In genomic region chr10:59772049-59772397, GRCm38 (mm10) we compare ENCODE assay signal across 23 mouse cellular contexts.
DNase-seq lines count a peak whose midpoint lies in the region; ATAC-seq lines count a peak whose summit lies in the region.
"Had no signal": no experiment of that assay in that cellular context is flagged by ENCODE, and none has a peak within 500 bp of the region (broad histone marks: within the 10 kb centered on the region; RNA-seq: fewer than 3 reads in every experiment).

No protein-coding gene starts in this region.

- WGBS in hindbrain, embryonic 16.5 days: 57% methylated on average over 2 of the region's 2 CpGs
- 78% methylated on average over 2 of the region's 2 CpGs for WGBS in hindbrain, embryonic 11.5 days
- WGBS in midbrain, embryonic 15.5 days: 42% methylated on average over 2 of the region's 2 CpGs

- no peaks in the 10 kb centered on the region for H3K27me3 ChIP-seq in hindbrain, embryonic 16.5 days (replicated peaks; ENCODE audit: control insufficient read depth, insufficient read depth, low read length)
- H3K27me3 ChIP-seq in hindbrain, embryonic 11.5 days (ENCODE audit: control insufficient read depth, insufficient read depth, low read length): no peaks in the 10 kb centered on the region
- H3K27me3 ChIP-seq in midbrain, embryonic 15.5 days (replicated peaks): no peaks in the 10 kb centered on the region
- H3K27me3 ChIP-seq: embryonic facial prominence, embryonic 13.5 days; hindbrain, embryonic 15.5 days; Patski had no signal

- H3K9me3 ChIP-seq in hindbrain, embryonic 16.5 days (ENCODE audit: control insufficient read depth, low read length): no peaks in the 10 kb centered on the region
- H3K9me3 ChIP-seq in hindbrain, embryonic 11.5 days (ENCODE audit: control insufficient read depth, low read length): no peaks in the 10 kb centered on the region
- H3K9me3 ChIP-seq in midbrain, embryonic 15.5 days: no peaks in the 10 kb centered on the region
- H3K9me3 ChIP-seq: embryonic facial prominence, embryonic 13.5 days; G1E; heart, embryonic 10.5 days; hindbrain, embryonic 15.5 days had no signal

- no peak overlapping the region for H3K27ac ChIP-seq in hindbrain, embryonic 16.5 days (ENCODE audit: low read depth, low read length)
- no peak overlapping the region for H3K27ac ChIP-seq in hindbrain, embryonic 11.5 days (ENCODE audit: low read depth, low read length)
- H3K27ac ChIP-seq in midbrain, embryonic 15.5 days: 0 out of 2 replicates have a peak overlapping the region, but pooled peaks have one; percentile 26
- H3K27ac ChIP-seq: embryonic facial prominence, embryonic 13.5 days; gastrocnemius, adult 2 months; heart, embryonic 10.5 days had no signal

- H3K4me2 ChIP-seq in hindbrain, embryonic 16.5 days (ENCODE audit: low read length): no peak overlapping the region
- no peak overlapping the region for H3K4me2 ChIP-seq in hindbrain, embryonic 11.5 days (replicated peaks; ENCODE audit: low read depth, low read length)
- H3K4me2 ChIP-seq in midbrain, embryonic 15.5 days: no peak overlapping the region
- H3K4me2 ChIP-seq: embryonic facial prominence, embryonic 13.5 days; hindbrain, embryonic 15.5 days had no signal

- peaks cover 8% of the 10 kb centered on the region for H3K4me1 ChIP-seq in hindbrain, embryonic 16.5 days (ENCODE audit: control insufficient read depth, insufficient read depth, low read depth, low read length)
- no peaks in the 10 kb centered on the region for H3K4me1 ChIP-seq in hindbrain, embryonic 11.5 days (replicated peaks; ENCODE audit: control insufficient read depth, insufficient read depth, low read length)
- H3K4me1 ChIP-seq in midbrain, embryonic 15.5 days: peaks cover 24% of the 10 kb centered on the region
- H3K4me1 ChIP-seq: embryonic facial prominence, embryonic 13.5 days had no signal

- ATAC-seq in hindbrain, embryonic 16.5 days: 0 out of 2 replicates have a peak, but pooled peaks have one; percentile 35
- ATAC-seq in hindbrain, embryonic 11.5 days (ENCODE audit: low FRiP score): no peak
- peak; percentile 64 for ATAC-seq in midbrain, embryonic 15.5 days (replicated peaks)
- ATAC-seq: activated CD4-positive, CD25-positive, alpha-beta regulatory T cell, adult 4 months; forebrain, embryonic 14.5 days; inflammation-experienced regulatory T-cells, adult 6 months; Patski had no signal

- no peaks in the 10 kb centered on the region for H3K36me3 ChIP-seq in hindbrain, embryonic 16.5 days (ENCODE audit: control insufficient read depth, insufficient read depth, low read length)
- no peaks in the 10 kb centered on the region for H3K36me3 ChIP-seq in hindbrain, embryonic 11.5 days (ENCODE audit: control insufficient read depth, insufficient read depth, low read length)
- H3K36me3 ChIP-seq in midbrain, embryonic 15.5 days (replicated peaks): no peaks in the 10 kb centered on the region

- H3K9ac ChIP-seq in hindbrain, embryonic 16.5 days (ENCODE audit: low read depth, low read length): no peak overlapping the region
- no peak overlapping the region for H3K9ac ChIP-seq in hindbrain, embryonic 11.5 days (ENCODE audit: low read depth, low read length)
- no peak overlapping the region for H3K9ac ChIP-seq in midbrain, embryonic 15.5 days
- H3K9ac ChIP-seq: embryonic facial prominence, embryonic 13.5 days; hindbrain, embryonic 15.5 days had no signal

- H3K4me3 ChIP-seq in hindbrain, embryonic 16.5 days (ENCODE audit: low read length): no peak overlapping the region
- no peak overlapping the region for H3K4me3 ChIP-seq in hindbrain, embryonic 11.5 days (ENCODE audit: low read depth, low read length)
- H3K4me3 ChIP-seq in midbrain, embryonic 15.5 days: no peak overlapping the region
- H3K4me3 ChIP-seq: embryonic facial prominence, embryonic 13.5 days; gastrocnemius, adult 2 months; heart, embryonic 10.5 days; hindbrain, embryonic 15.5 days had no signal

- no peak for DNase-seq in hindbrain, embryonic 11.5 days (ENCODE audit: low spot score)
- peak; percentile 63 for DNase-seq in retina, postnatal 1 day
- no peak for DNase-seq in retina, embryonic 14.5 days (ENCODE audit: low spot score)
- DNase-seq in MN1 (ENCODE audit: low spot score): no peak
- DNase-seq in right cerebral cortex, postnatal 25 days: no peak
- DNase-seq: adrenal gland, postnatal 14 days; cerebellum, adult 18-20 months; cerebellum, adult 9-11 months; cerebellum, postnatal 36 days; gastrocnemius, adult 2 months; gastrocnemius, postnatal 25 days; heart, postnatal 10 days; heart, postnatal 4 days had no signal
